Mouse (Mus musculus) midbrain, embryonic 13.5 days (tissue): ENCODE measurements around the gene Rab14. TPM values are rescaled to one million over a fixed set of nuclear protein-coding genes. Genes with fewer than 3 reads are reported as not detected.

Experiments used
- ATAC-seq: fragments of 200-750 bp; cut with Nextera tagmentation; 2 replicates; pipeline ENCODE4 v1.8.0; 2017; ENCODE audit warnings: mild to moderate bottlenecking, moderate TSS enrichment, moderate library complexity
- H3K27ac ChIP-seq: fragments of 300-500 bp; sonication (generic); 2 replicates; pipeline ENCODE4 v1.5.1; 2015; ENCODE audit warnings: inconsistent platforms, mild to moderate bottlenecking, moderate library complexity
- H3K27me3 ChIP-seq: fragments of 300-500 bp; sonication (generic); 2 replicates; pipeline ENCODE4 v1.6.1; 2015; ENCODE audit warnings: mild to moderate bottlenecking, inconsistent platforms
- H3K36me3 ChIP-seq: fragments of 300-500 bp; sonication (generic); 2 replicates; pipeline ENCODE4 v1.6.1; 2015; ENCODE audit warnings: mild to moderate bottlenecking, inconsistent platforms
- H3K4me1 ChIP-seq: fragments of 300-500 bp; sonication (generic); replicated peaks from 2 replicates; pipeline ENCODE4 v1.6.1; 2015; ENCODE audit warnings: inconsistent platforms
- H3K4me2 ChIP-seq: fragments of 300-500 bp; sonication (generic); replicated peaks from 2 replicates; pipeline ENCODE4 v1.6.1; 2015; ENCODE audit warnings: moderate library complexity, mild to moderate bottlenecking, inconsistent platforms
- H3K4me3 ChIP-seq: fragments of 300-500 bp; sonication (generic); replicated peaks from 2 replicates; pipeline ENCODE4 v1.5.1; 2015; ENCODE audit warnings: mild to moderate bottlenecking, inconsistent platforms
- H3K9ac ChIP-seq: fragments of 300-500 bp; sonication (generic); replicated peaks from 2 replicates; pipeline ENCODE4 v1.6.1; 2015; ENCODE audit warnings: mild to moderate bottlenecking, inconsistent platforms
- H3K9me3 ChIP-seq: fragments of 300-500 bp; sonication (generic); 2 replicates; pipeline ENCODE4 v1.6.1; 2016; ENCODE audit warnings: mild to moderate bottlenecking, inconsistent platforms
- WGBS: fragments of 180-500 bp; shearing (Covaris S2); methylation state at CpG from one replicate; pipeline ENCODE4 v1.1.7; 2015; 5-methylcytosine and 5-hydroxymethylcytosine counted together
- polyA plus RNA-seq: library from polyadenylated mRNA; unstranded; fragments of >200 nt; fragmentation: Nextera tagmentation; extraction: Ambion mirVana; gene quantifications from 2 replicates; pipeline ENCODE4 v1.2.1, GENCODE M21; 2015

The Rab14 gene
- polyA plus RNA-seq, 1 experiment from 2014 or later = 419 TPM

- Histone ChIP-seq H3K4me1 (peaks cover 31% of the 10 kb centered on the region), H3K36me3 (no peaks in the 10 kb centered on the region), H3K27me3 (no peaks in the 10 kb centered on the region), H3K4me2 (no peak overlapping the region), H3K9me3 (no peaks in the 10 kb centered on the region), H3K27ac (no peak overlapping the region), H3K9ac (no peak overlapping the region), H3K4me3 (no peak overlapping the region)
- 87% methylated on average over 6 of the region's 6 CpGs for whole genome bisulfite sequencing
- ATAC-seq = no peak
These were observed 5.0 kb downstream of the Rab14 start for GRCm38 (mm10) chr2:35195626-35196544.

- no peak overlapping the region for H3K4me2 ChIP-seq
- H3K27ac ChIP-seq = no peak overlapping the region
- peaks cover 13% of the 10 kb centered on the region for H3K36me3 ChIP-seq
- 86% methylated on average over 1 of the region's 1 CpGs for whole genome bisulfite sequencing
- no peaks in the 10 kb centered on the region for H3K9me3 ChIP-seq
- ATAC-seq = no peak
- peaks cover 23% of the 10 kb centered on the region for H3K4me1 ChIP-seq
- H3K9ac ChIP-seq = no peak overlapping the region
- H3K4me3 ChIP-seq = no peak overlapping the region
- H3K27me3 ChIP-seq = no peaks in the 10 kb centered on the region
These were observed 6.9 kb downstream of the Rab14 start for GRCm38 (mm10) chr2:35193976-35194375.

GRCm38 (mm10) chr2:35188929-35189328, 12.0 kb downstream of the Rab14 start:
- Histone ChIP-seq H3K9me3 (no peaks in the 10 kb centered on the region), H3K27ac (no peak overlapping the region), H3K4me1 (no peaks in the 10 kb centered on the region), H3K4me2 (no peak overlapping the region), H3K9ac (no peak overlapping the region), H3K27me3 (no peaks in the 10 kb centered on the region), H3K36me3 (peaks cover 35% of the 10 kb centered on the region), H3K4me3 (no peak overlapping the region)
- 89% methylated on average over 5 of the region's 5 CpGs for WGBS
- ATAC-seq = no peak

GRCm38 (mm10) chr2:35183115-35183673, 17.7 kb downstream of the Rab14 start:
- Histone ChIP-seq H3K36me3 (peaks cover 51% of the 10 kb centered on the region), H3K4me2 (no peak overlapping the region), H3K9me3 (no peaks in the 10 kb centered on the region), H3K27ac (no peak overlapping the region), H3K4me3 (no peak overlapping the region), H3K9ac (no peak overlapping the region), H3K4me1 (no peaks in the 10 kb centered on the region), H3K27me3 (no peaks in the 10 kb centered on the region)
- ATAC-seq = no peak
- 96% methylated on average over 6 of the region's 6 CpGs for WGBS

- no peaks in the 10 kb centered on the region for H3K4me1 ChIP-seq
- H3K4me3 ChIP-seq = no peak overlapping the region
- no peaks in the 10 kb centered on the region for H3K9me3 ChIP-seq
- ATAC-seq = no peak
- peaks cover 82% of the 10 kb centered on the region for H3K36me3 ChIP-seq
- no peaks in the 10 kb centered on the region for H3K27me3 ChIP-seq
- no peak overlapping the region for H3K27ac ChIP-seq
- WGBS = 86% methylated on average over 3 of the region's 3 CpGs
- no peak overlapping the region for H3K4me2 ChIP-seq
- no peak overlapping the region for H3K9ac ChIP-seq
These were observed 22.8 kb downstream of the Rab14 start for GRCm38 (mm10) chr2:35178153-35178552.

- H3K9ac ChIP-seq = no peak overlapping the region
- ATAC-seq = no peak
- peaks cover 88% of the 10 kb centered on the region for H3K36me3 ChIP-seq
- H3K4me1 ChIP-seq = no peaks in the 10 kb centered on the region
- H3K4me3 ChIP-seq = no peak overlapping the region
- no peaks in the 10 kb centered on the region for H3K27me3 ChIP-seq
- H3K4me2 ChIP-seq = no peak overlapping the region
- 93% methylated on average over 12 of the region's 12 CpGs for WGBS
- no peaks in the 10 kb centered on the region for H3K9me3 ChIP-seq
- H3K27ac ChIP-seq = no peak overlapping the region
These were observed 25.4 kb downstream of the Rab14 start for GRCm38 (mm10) chr2:35175281-35176065.

- ATAC-seq = no peak
- no peak overlapping the region for H3K27ac ChIP-seq
- no peak overlapping the region for H3K4me3 ChIP-seq
- no peaks in the 10 kb centered on the region for H3K9me3 ChIP-seq
- H3K9ac ChIP-seq = no peak overlapping the region
- WGBS = 66% methylated on average over 5 of the region's 5 CpGs
- no peaks in the 10 kb centered on the region for H3K4me1 ChIP-seq
- H3K4me2 ChIP-seq = no peak overlapping the region
- H3K27me3 ChIP-seq = no peaks in the 10 kb centered on the region
- peaks cover 91% of the 10 kb centered on the region for H3K36me3 ChIP-seq
These were observed 26.8 kb downstream of the Rab14 start for GRCm38 (mm10) chr2:35174100-35174499.

GRCm38 (mm10) chr2:35173666-35174065, 27.3 kb downstream of the Rab14 start:
- no peak overlapping the region for H3K27ac ChIP-seq
- ATAC-seq = no peak
- WGBS = 89% methylated on average over 5 of the region's 5 CpGs
- H3K9ac ChIP-seq = no peak overlapping the region
- H3K36me3 ChIP-seq = peaks cover 88% of the 10 kb centered on the region
- H3K4me1 ChIP-seq = no peaks in the 10 kb centered on the region
- H3K9me3 ChIP-seq = no peaks in the 10 kb centered on the region
- H3K27me3 ChIP-seq = no peaks in the 10 kb centered on the region
- no peak overlapping the region for H3K4me3 ChIP-seq
- no peak overlapping the region for H3K4me2 ChIP-seq

GRCm38 (mm10) chr2:35172246-35172645, 28.7 kb downstream of the Rab14 start:
- WGBS = 94% methylated on average over 4 of the region's 4 CpGs
- ATAC-seq = no peak
- Histone ChIP-seq H3K9ac (no peak overlapping the region), H3K36me3 (peaks cover 85% of the 10 kb centered on the region), H3K4me3 (no peak overlapping the region), H3K4me1 (no peaks in the 10 kb centered on the region), H3K27ac (no peak overlapping the region), H3K9me3 (no peaks in the 10 kb centered on the region), H3K27me3 (no peaks in the 10 kb centered on the region), H3K4me2 (no peak overlapping the region)

- no peak for ATAC-seq
- no peaks in the 10 kb centered on the region for H3K27me3 ChIP-seq
- H3K4me3 ChIP-seq = no peak overlapping the region
- no peak overlapping the region for H3K9ac ChIP-seq
- peaks cover 83% of the 10 kb centered on the region for H3K36me3 ChIP-seq
- 90% methylated on average over 10 of the region's 10 CpGs for WGBS
- no peak overlapping the region for H3K4me2 ChIP-seq
- no peak overlapping the region for H3K27ac ChIP-seq
- no peaks in the 10 kb centered on the region for H3K9me3 ChIP-seq
- no peaks in the 10 kb centered on the region for H3K4me1 ChIP-seq
These were observed 29.5 kb downstream of the Rab14 start for GRCm38 (mm10) chr2:35171341-35171861.

GRCm38 (mm10) chr2:35169452-35169851, 31.5 kb downstream of the Rab14 start:
- Histone ChIP-seq H3K4me1 (no peaks in the 10 kb centered on the region), H3K9ac (no peak overlapping the region), H3K4me2 (no peak overlapping the region), H3K4me3 (no peak overlapping the region), H3K27me3 (no peaks in the 10 kb centered on the region), H3K27ac (no peak overlapping the region), H3K9me3 (no peaks in the 10 kb centered on the region), H3K36me3 (peaks cover 77% of the 10 kb centered on the region)
- 94% methylated on average over 2 of the region's 2 CpGs for whole genome bisulfite sequencing
- no peak for ATAC-seq

GRCm38 (mm10) chr2:35166816-35167215, 34.1 kb downstream of the Rab14 start:
- H3K9ac ChIP-seq = no peak overlapping the region
- peaks cover 76% of the 10 kb centered on the region for H3K36me3 ChIP-seq
- no peaks in the 10 kb centered on the region for H3K27me3 ChIP-seq
- no peak for ATAC-seq
- WGBS = 92% methylated on average over 5 of the region's 5 CpGs
- H3K4me1 ChIP-seq = no peaks in the 10 kb centered on the region
- H3K4me3 ChIP-seq = no peak overlapping the region
- no peaks in the 10 kb centered on the region for H3K9me3 ChIP-seq
- H3K4me2 ChIP-seq = no peak overlapping the region
- H3K27ac ChIP-seq = no peak overlapping the region
